32 mouse cellular contexts compared by ENCODE assay signal in the genomic region with DNA sequence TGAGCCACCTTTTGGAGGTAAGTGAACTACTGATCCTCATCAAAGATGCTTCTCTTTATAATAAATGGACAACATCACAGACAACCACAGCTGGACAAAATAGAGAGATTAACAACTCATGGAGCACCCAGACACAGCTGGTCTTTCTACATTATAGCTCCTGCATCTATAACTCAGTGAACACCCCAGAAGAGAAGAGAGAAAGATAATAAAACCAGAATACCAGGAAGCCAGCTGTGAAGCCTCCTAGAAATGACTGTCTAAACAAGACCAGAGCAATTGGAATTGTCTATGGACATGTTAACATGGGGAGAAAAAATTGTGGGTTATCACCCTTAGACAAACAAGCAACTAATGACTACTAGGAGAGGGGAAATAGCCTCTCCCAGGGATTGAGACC.
"Had no signal": no experiment of that assay in that cellular context is flagged by ENCODE, and none has a peak within 500 bp of the region (broad histone marks: within the 10 kb centered on the region; RNA-seq: fewer than 3 reads in every experiment).

No protein-coding gene starts in this region.

- H3K4me1 ChIP-seq: heart, embryonic 10.5 days; heart, embryonic 12.5 days; heart, embryonic 13.5 days; heart, embryonic 15.5 days; hindbrain, embryonic 10.5 days; hindbrain, embryonic 12.5 days; hindbrain, embryonic 13.5 days; hindbrain, embryonic 15.5 days; intestine, embryonic 15.5 days; kidney, embryonic 15.5 days had no signal

- H3K27ac ChIP-seq: heart, adult 2 months; heart, embryonic 10.5 days; heart, embryonic 13.5 days; heart, embryonic 15.5 days; hindbrain, embryonic 10.5 days; hindbrain, embryonic 12.5 days; hindbrain, embryonic 13.5 days; hindbrain, embryonic 14.5 days; hindbrain, embryonic 15.5 days; hindbrain, postnatal 0 days; intestine, embryonic 15.5 days; kidney, embryonic 15.5 days; layer of hippocampus, adult 2 months; left cerebral cortex, adult 2 months had no signal

- ATAC-seq: hindbrain, embryonic 16.5 days; hindbrain, postnatal 0 days; inflammation-experienced regulatory T-cells, adult 6 months; intestine, embryonic 15.5 days; intestine, embryonic 16.5 days; intestine, postnatal 0 days had no signal

- H3K4me3 ChIP-seq: heart, adult 2 months; heart, embryonic 10.5 days; heart, embryonic 12.5 days; heart, embryonic 13.5 days; heart, embryonic 15.5 days; hindbrain, embryonic 10.5 days; hindbrain, embryonic 12.5 days; hindbrain, embryonic 13.5 days; hindbrain, embryonic 15.5 days; intestine, embryonic 15.5 days; kidney, embryonic 15.5 days; layer of hippocampus, adult 2 months; left cerebral cortex, adult 2 months had no signal

- H3K9me3 ChIP-seq: heart, embryonic 10.5 days; heart, embryonic 15.5 days; hindbrain, embryonic 13.5 days; hindbrain, embryonic 15.5 days; intestine, embryonic 15.5 days; kidney, embryonic 15.5 days had no signal

- DNase-seq: heart, adult 18-20 months; heart, adult 2 months; heart, postnatal 10 days; heart, postnatal 14 days; heart, postnatal 36 days; heart, postnatal 4 days; kidney, adult 18-20 months; kidney, adult 8-10 months; kidney, adult 9 months; kidney, postnatal 14 days; kidney, postnatal 25 days; layer of hippocampus, adult 9-11 months; layer of hippocampus, postnatal 36 days had no signal

- H3K9ac ChIP-seq: heart, embryonic 12.5 days; heart, embryonic 13.5 days; heart, embryonic 15.5 days; hindbrain, embryonic 12.5 days; hindbrain, embryonic 13.5 days; hindbrain, embryonic 14.5 days; hindbrain, embryonic 15.5 days; intestine, embryonic 15.5 days; kidney, embryonic 15.5 days had no signal

- H3K36me3 ChIP-seq: heart, embryonic 10.5 days; heart, embryonic 12.5 days; heart, embryonic 13.5 days; heart, embryonic 15.5 days; hindbrain, embryonic 10.5 days; hindbrain, embryonic 12.5 days; hindbrain, embryonic 13.5 days; hindbrain, embryonic 15.5 days; intestine, embryonic 15.5 days; kidney, embryonic 15.5 days had no signal

- H3K27me3 ChIP-seq: heart, embryonic 12.5 days; heart, embryonic 13.5 days; heart, embryonic 15.5 days; hindbrain, embryonic 12.5 days; hindbrain, embryonic 13.5 days; hindbrain, embryonic 15.5 days; intestine, embryonic 15.5 days; kidney, embryonic 15.5 days had no signal

- H3K4me2 ChIP-seq: heart, embryonic 11.5 days; heart, embryonic 12.5 days; heart, embryonic 13.5 days; heart, embryonic 15.5 days; hindbrain, embryonic 12.5 days; hindbrain, embryonic 13.5 days; hindbrain, embryonic 14.5 days; hindbrain, embryonic 15.5 days; intestine, embryonic 15.5 days; kidney, embryonic 15.5 days had no signal
